In the genomic region with DNA sequence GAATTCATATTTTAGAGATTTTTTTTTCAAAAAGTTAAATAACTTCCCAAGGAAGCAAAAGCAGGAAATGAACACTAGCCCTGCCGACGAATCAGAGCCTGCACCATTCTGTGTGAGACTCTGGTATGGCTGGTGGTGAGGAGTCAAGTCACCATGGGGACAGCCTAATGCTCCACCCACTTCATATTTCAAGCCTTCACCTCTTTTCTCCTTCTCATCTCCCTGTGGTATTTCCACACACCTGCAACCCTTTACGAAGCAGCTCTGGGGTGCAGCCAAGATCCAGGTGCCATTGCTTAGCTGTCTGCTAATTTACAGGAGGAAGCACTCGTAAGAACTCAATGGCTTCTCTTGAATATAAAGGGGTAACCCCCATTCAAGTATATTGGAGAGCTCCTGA, we compare ENCODE assay signal across 33 mouse cellular contexts. TPM values are rescaled to one million over a fixed set of nuclear protein-coding genes. Genes with fewer than 3 reads are reported as not detected.
"Had no signal": no experiment of that assay in that cellular context is flagged by ENCODE, and none has a peak within 500 bp of the region (broad histone marks: within the 10 kb centered on the region; RNA-seq: fewer than 3 reads in every experiment).

No protein-coding gene starts in this region.

- H3K36me3 ChIP-seq: embryonic facial prominence, embryonic 10.5 days; embryonic facial prominence, embryonic 12.5 days; embryonic facial prominence, embryonic 13.5 days; embryonic facial prominence, embryonic 15.5 days; forebrain, embryonic 10.5 days; forebrain, embryonic 12.5 days; forebrain, embryonic 15.5 days had no signal

- ATAC-seq: forebrain, embryonic 13.5 days; forebrain, embryonic 14.5 days; forebrain, embryonic 15.5 days; forebrain, embryonic 16.5 days; forebrain, postnatal 0 days had no signal

- H3K9me3 ChIP-seq: embryonic facial prominence, embryonic 10.5 days; embryonic facial prominence, embryonic 12.5 days; embryonic facial prominence, embryonic 13.5 days; embryonic facial prominence, embryonic 15.5 days; forebrain, embryonic 10.5 days; forebrain, embryonic 12.5 days; forebrain, embryonic 13.5 days; forebrain, embryonic 15.5 days had no signal

- DNase-seq: cerebellum, adult 18-20 months; cerebellum, adult 2 months; cerebellum, adult 8-10 months; cerebellum, adult 9-10 months; cerebellum, adult 9-11 months; cerebellum, postnatal 10 days; cerebellum, postnatal 14 days; cerebellum, postnatal 25 days; cerebellum, postnatal 36 days; embryo, embryonic 11 days; forebrain, postnatal 0 days; gastrocnemius, adult 2 months; gastrocnemius, postnatal 10 days; gastrocnemius, postnatal 14 days; gastrocnemius, postnatal 25 days; gastrocnemius, postnatal 36 days had no signal

- H3K4me3 ChIP-seq: embryonic facial prominence, embryonic 10.5 days; embryonic facial prominence, embryonic 12.5 days; embryonic facial prominence, embryonic 13.5 days; embryonic facial prominence, embryonic 15.5 days; erythroblast, embryonic 14.5 days; forebrain, embryonic 10.5 days; forebrain, embryonic 12.5 days; forebrain, embryonic 13.5 days; forebrain, embryonic 15.5 days; gastrocnemius, adult 2 months had no signal

- H3K27ac ChIP-seq: embryonic facial prominence, embryonic 10.5 days; embryonic facial prominence, embryonic 12.5 days; embryonic facial prominence, embryonic 13.5 days; embryonic facial prominence, embryonic 15.5 days; forebrain, embryonic 10.5 days; forebrain, embryonic 12.5 days; forebrain, embryonic 13.5 days; forebrain, embryonic 15.5 days; gastrocnemius, adult 2 months had no signal

- H3K4me2 ChIP-seq: embryonic facial prominence, embryonic 12.5 days; embryonic facial prominence, embryonic 13.5 days; embryonic facial prominence, embryonic 15.5 days; forebrain, embryonic 12.5 days; forebrain, embryonic 13.5 days; forebrain, embryonic 15.5 days had no signal

- H3K27me3 ChIP-seq: embryonic facial prominence, embryonic 12.5 days; embryonic facial prominence, embryonic 13.5 days; embryonic facial prominence, embryonic 15.5 days; forebrain, embryonic 12.5 days; forebrain, embryonic 13.5 days; forebrain, embryonic 15.5 days had no signal

- H3K4me1 ChIP-seq: embryonic facial prominence, embryonic 10.5 days; embryonic facial prominence, embryonic 12.5 days; embryonic facial prominence, embryonic 13.5 days; embryonic facial prominence, embryonic 15.5 days; forebrain, embryonic 10.5 days; forebrain, embryonic 12.5 days; forebrain, embryonic 13.5 days; forebrain, embryonic 15.5 days had no signal

- H3K9ac ChIP-seq: embryonic facial prominence, embryonic 12.5 days; embryonic facial prominence, embryonic 13.5 days; embryonic facial prominence, embryonic 15.5 days; forebrain, embryonic 12.5 days; forebrain, embryonic 13.5 days; forebrain, embryonic 15.5 days; forebrain, postnatal 0 days had no signal

RNA-seq across cellular contexts. Expression of a gene that starts 2.7 kb away (rescaled TPM):
- polyA plus RNA-seq: cerebellum, adult 2 months; cortical plate, adult 2 months; embryonic facial prominence, embryonic 11.5 days; embryonic facial prominence, embryonic 12.5 days; embryonic facial prominence, embryonic 13.5 days; embryonic facial prominence, embryonic 14.5 days; erythroblast, embryonic 14.5 days; forebrain, embryonic 10.5 days; forebrain, embryonic 11.5 days; forebrain, embryonic 12.5 days; forebrain, embryonic 13.5 days; forebrain, embryonic 14.5 days; forebrain, embryonic 15.5 days; forebrain, embryonic 16.5 days; frontal cortex, adult 2 months had no signal

RNA-seq across cellular contexts. Expression of a gene that starts 16.3 kb away (rescaled TPM):
- polyA plus RNA-seq: embryonic facial prominence, embryonic 10.5 days; embryonic facial prominence, embryonic 11.5 days; erythroblast, embryonic 14.5 days; forebrain, embryonic 11.5 days; forebrain, embryonic 13.5 days; forebrain, embryonic 14.5 days; forebrain, embryonic 15.5 days; forebrain, embryonic 16.5 days had no signal

RNA-seq across cellular contexts. Expression of a gene that starts 22.0 kb away (rescaled TPM):
- polyA plus RNA-seq: erythroblast, embryonic 14.5 days had no signal

RNA-seq across cellular contexts. Expression of a gene that starts 49.1 kb away (rescaled TPM):
- polyA plus RNA-seq: cerebellum, adult 2 months; cortical plate, adult 2 months; embryonic facial prominence, embryonic 10.5 days; embryonic facial prominence, embryonic 11.5 days; embryonic facial prominence, embryonic 12.5 days; embryonic facial prominence, embryonic 13.5 days; embryonic facial prominence, embryonic 14.5 days; embryonic facial prominence, embryonic 15.5 days; forebrain, embryonic 10.5 days; forebrain, embryonic 11.5 days; forebrain, embryonic 12.5 days; forebrain, embryonic 13.5 days; forebrain, embryonic 14.5 days; forebrain, embryonic 15.5 days; forebrain, embryonic 16.5 days; forebrain, postnatal 0 days; frontal cortex, adult 2 months; gonadal fat pad, adult 2 months had no signal
